Mouse (Mus musculus): ENCODE data around the gene Icos. TPM values are rescaled to one million over a fixed set of nuclear protein-coding genes. Genes with fewer than 3 reads are reported as not detected.

The Icos gene
- 0.55 and 0.84 TPM in 2 replicates for polyA plus RNA-seq (2015; fragmentation: Nextera tagmentation; extraction: Ambion mirVana)

DNA sequence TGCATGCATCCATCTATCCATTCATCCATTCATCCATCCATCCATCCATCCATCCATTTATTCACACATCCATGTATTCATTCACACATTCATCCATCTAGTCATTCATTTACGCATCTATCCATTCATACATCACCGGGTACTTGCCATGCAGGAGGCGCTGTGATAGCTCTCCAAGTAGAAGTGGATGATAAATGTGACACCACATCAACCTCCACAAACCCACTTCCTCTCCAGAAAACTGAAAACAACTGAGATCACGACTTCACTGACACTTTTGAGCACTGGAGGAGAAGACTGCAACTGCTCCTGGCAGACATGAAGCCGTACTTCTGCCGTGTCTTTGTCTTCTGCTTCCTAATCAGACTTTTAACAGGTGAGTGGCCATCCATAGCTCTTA is at the start of gene Icos:
TSS of gene Icos (plus strand) at position 287 of the 400 bp plus-strand sequence.
- WGBS = 75% methylated on average over 6 of the region's 6 CpGs
- Histone ChIP-seq H3K9ac (no peak within 1 kb of the TSS), H3K4me2 (no peak within 1 kb of the TSS), H3K27ac (no peak within 1 kb of the TSS), H3K36me3 (no peaks in the 10 kb centered on the region), H3K27me3 (replicated peaks) (no peaks in the 10 kb centered on the region), H3K4me1 (no peaks in the 10 kb centered on the region), H3K9me3 (no peaks in the 10 kb centered on the region), H3K4me3 (replicated peaks) (no peak within 1 kb of the TSS)
- ATAC-seq (ENCODE audit: insufficient read depth, low FRiP score, low read depth) = no peak

DNA sequence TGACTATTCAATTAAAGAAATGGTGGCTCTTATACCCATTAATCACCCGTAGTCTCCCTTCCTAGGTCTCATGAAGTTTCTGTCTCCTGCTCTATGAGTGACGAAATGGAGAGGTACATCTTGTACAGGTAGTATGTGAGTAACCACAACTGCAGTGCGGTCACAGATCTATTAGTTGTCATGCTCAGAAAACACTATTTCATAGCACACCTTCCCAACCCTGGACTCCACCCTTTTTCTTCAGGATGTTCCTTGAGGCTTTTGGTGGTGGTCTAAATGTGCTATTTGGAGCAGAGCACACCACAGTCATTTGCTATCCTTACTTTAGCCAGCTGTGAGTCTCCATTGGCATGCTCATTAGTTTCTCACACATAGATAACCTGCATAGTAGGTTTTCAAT is 48.7 kb upstream of the Icos start:
- Histone ChIP-seq H3K9me3 (no peaks in the 10 kb centered on the region), H3K4me3 (replicated peaks) (no peak overlapping the region), H3K4me1 (no peaks in the 10 kb centered on the region), H3K4me2 (no peak overlapping the region), H3K27ac (no peak overlapping the region), H3K9ac (no peak overlapping the region), H3K36me3 (no peaks in the 10 kb centered on the region), H3K27me3 (replicated peaks) (no peaks in the 10 kb centered on the region)
- WGBS = 88% methylated on average over 3 of the region's 3 CpGs
- no peak for ATAC-seq (ENCODE audit: insufficient read depth, low FRiP score, low read depth)

DNA sequence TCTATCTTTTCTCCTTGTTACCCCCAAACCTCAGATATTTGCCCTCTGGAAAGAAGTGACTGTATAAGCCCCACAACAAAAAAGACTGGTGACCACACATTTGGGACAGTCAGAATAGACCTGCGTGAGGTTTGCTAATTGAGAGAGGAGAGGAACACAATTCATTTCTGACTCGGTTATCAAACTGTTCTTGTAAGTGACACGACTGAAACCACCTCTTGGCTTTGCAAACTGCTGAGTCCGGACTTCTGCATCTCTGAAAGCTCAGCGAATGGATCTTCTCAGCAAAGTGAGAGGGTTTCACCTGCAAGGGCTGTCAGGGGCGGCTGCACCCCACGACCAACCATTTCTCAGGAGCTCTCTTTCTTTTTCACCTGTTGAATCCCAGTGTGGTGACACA is 47.3 kb upstream of the Icos start:
- Histone ChIP-seq H3K9ac (no peak overlapping the region), H3K4me3 (replicated peaks) (no peak overlapping the region), H3K9me3 (no peaks in the 10 kb centered on the region), H3K4me2 (no peak overlapping the region), H3K36me3 (no peaks in the 10 kb centered on the region), H3K4me1 (no peaks in the 10 kb centered on the region), H3K27ac (no peak overlapping the region), H3K27me3 (replicated peaks) (no peaks in the 10 kb centered on the region)
- ATAC-seq (ENCODE audit: insufficient read depth, low FRiP score, low read depth) = no peak
- WGBS = 85% methylated on average over 7 of the region's 7 CpGs

DNA sequence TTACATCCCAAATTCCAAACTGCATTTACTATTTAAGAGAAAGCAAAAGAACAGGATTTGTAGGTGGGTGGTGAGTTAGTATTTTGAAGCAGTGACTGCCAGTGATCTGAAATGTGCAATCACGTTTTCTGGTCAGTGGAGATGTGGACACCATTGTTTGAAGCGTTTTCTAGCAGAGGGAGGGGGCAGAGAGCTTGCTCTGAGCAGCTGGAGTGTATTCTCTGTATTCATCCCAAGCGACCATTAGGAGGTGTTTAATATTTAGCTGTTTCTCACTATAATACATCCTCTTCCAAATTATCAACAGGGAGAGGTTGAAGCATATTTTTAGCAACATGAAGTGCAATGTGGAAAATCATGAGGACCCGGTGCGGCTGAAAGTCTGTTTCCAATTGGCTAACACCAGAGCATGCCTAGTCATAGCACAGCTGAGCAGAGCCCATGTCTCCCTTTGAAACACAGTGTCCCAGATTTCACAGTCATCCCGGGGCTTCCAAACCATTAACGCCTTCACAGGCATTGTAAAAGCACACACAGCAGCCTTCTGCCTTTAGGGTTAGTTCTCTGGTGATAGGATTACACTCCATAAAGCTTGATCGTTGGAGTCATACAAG is 41.7 kb upstream of the Icos start:
- Histone ChIP-seq H3K4me3 (replicated peaks) (no peak overlapping the region), H3K4me2 (no peak overlapping the region), H3K27ac (no peak overlapping the region), H3K9ac (no peak overlapping the region), H3K4me1 (no peaks in the 10 kb centered on the region), H3K36me3 (no peaks in the 10 kb centered on the region), H3K9me3 (no peaks in the 10 kb centered on the region), H3K27me3 (replicated peaks) (no peaks in the 10 kb centered on the region)
- 57% methylated on average over 8 of the region's 8 CpGs for WGBS
- ATAC-seq (ENCODE audit: insufficient read depth, low FRiP score, low read depth) = no peak

DNA sequence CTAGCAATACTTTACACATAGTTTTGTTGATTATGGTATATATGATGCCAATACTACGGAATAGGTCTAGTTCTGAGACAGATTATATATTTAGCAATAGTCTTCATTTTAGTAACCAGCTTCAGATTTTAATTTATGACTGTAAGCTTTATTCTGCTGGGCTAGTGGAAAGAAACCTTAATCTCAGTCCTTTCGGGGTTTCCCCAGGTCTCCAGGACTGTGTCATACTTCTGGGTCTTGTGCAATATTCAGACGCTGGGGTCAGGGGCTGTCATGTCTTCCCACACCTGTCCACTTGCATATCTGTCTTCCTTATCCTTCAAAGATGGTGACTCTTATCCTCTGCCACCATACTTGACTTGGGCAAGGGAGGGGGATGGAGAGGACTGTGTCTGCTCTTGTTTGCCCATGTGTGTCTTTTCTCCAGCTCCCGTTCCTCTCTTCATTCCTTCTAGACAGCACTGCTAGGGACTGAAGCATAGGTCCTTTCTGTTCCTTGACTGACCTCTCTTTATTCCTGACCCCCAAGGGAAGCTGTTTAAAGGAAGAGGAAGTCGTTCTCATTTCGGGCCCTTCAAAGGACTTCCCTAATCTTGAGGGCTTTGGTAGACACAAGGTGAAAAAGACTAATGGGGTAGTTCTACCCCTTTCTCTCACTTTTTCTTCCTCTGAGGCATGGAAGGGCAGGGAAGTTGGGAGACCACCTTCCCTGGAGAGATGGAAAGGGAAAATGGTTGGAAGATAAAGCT is 40.6 kb upstream of the Icos start:
- no peaks in the 10 kb centered on the region for H3K36me3 ChIP-seq
- no peaks in the 10 kb centered on the region for H3K4me1 ChIP-seq
- H3K9me3 ChIP-seq = no peaks in the 10 kb centered on the region
- H3K9ac ChIP-seq = no peak overlapping the region
- ATAC-seq (ENCODE audit: insufficient read depth, low FRiP score, low read depth) = no peak
- no peaks in the 10 kb centered on the region for H3K27me3 ChIP-seq (replicated peaks)
- H3K4me3 ChIP-seq (replicated peaks) = no peak overlapping the region
- H3K27ac ChIP-seq = no peak overlapping the region
- 72% methylated on average over 6 of the region's 6 CpGs for WGBS
- H3K4me2 ChIP-seq = no peak overlapping the region

DNA sequence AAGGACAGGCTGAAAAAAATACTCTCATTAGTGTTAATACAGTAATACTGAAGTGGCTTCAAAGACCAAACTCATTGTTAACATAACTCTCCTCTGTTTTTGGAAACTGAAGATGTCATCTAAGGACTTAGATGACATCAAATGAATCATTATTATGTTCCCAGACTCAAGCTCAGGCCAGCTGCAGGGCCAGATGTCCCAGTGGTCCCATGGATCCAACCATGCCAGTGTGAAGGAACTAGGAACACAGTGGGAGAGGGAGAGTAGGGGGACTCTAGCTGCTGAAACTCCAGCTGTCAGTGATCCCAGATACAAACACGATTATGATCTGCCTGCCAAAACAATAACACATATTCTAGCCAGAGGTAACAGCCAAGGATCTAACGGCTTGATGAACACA is 39.5 kb upstream of the Icos start:
- WGBS = 57% methylated on average over 2 of the region's 2 CpGs
- no peaks in the 10 kb centered on the region for H3K9me3 ChIP-seq
- no peak overlapping the region for H3K27ac ChIP-seq
- no peaks in the 10 kb centered on the region for H3K27me3 ChIP-seq (replicated peaks)
- no peak overlapping the region for H3K9ac ChIP-seq
- H3K36me3 ChIP-seq = no peaks in the 10 kb centered on the region
- H3K4me1 ChIP-seq = no peaks in the 10 kb centered on the region
- H3K4me3 ChIP-seq (replicated peaks) = no peak overlapping the region
- H3K4me2 ChIP-seq = no peak overlapping the region
- ATAC-seq (ENCODE audit: insufficient read depth, low FRiP score, low read depth) = no peak

DNA sequence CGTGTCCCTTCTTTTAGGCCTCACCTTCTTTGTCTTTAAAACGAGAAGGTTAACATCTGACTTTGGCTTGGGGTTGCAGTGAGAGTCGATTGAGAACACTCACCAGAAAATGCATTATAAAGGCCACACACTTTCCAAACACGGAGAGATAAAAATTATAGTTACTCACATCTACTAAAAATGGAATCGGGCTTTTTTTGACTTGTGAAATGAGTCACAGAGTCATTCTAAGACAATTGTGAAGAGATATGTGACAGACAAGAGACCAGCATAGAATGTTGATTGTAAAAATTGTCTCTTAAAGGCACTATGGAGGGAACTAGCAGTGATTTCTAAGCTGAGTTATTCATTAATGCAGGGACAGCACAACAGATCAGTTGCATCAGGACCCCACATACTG is 38.8 kb upstream of the Icos start:
- 85% methylated on average over 5 of the region's 5 CpGs for WGBS
- ATAC-seq (ENCODE audit: insufficient read depth, low FRiP score, low read depth) = no peak
- no peaks in the 10 kb centered on the region for H3K9me3 ChIP-seq
- H3K36me3 ChIP-seq = no peaks in the 10 kb centered on the region
- H3K4me1 ChIP-seq = no peaks in the 10 kb centered on the region
- H3K4me3 ChIP-seq (replicated peaks) = no peak overlapping the region
- H3K9ac ChIP-seq = no peak overlapping the region
- no peak overlapping the region for H3K27ac ChIP-seq
- H3K27me3 ChIP-seq (replicated peaks) = no peaks in the 10 kb centered on the region
- H3K4me2 ChIP-seq = no peak overlapping the region

DNA sequence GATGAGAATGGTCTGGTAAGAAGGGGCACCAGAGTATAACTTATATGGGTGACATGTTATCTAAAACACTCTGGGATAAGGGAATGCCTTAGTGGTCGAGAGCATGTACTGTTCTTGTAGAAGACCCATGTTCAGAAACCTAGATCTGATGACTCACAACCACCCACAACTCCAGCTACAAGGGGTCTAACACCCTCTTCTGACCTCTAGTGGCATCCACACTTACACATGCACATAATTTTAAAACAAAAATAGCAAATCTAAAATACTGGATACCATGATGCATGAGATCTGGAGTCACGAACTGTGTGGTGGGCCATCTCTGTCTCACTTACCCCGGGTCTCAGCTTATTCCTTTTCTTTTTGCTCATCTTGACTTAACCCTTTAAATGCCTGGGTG is 37.7 kb upstream of the Icos start:
- Histone ChIP-seq H3K27me3 (replicated peaks) (no peaks in the 10 kb centered on the region), H3K36me3 (no peaks in the 10 kb centered on the region), H3K4me2 (no peak overlapping the region), H3K27ac (no peak overlapping the region), H3K4me3 (replicated peaks) (no peak overlapping the region), H3K9ac (no peak overlapping the region), H3K9me3 (no peaks in the 10 kb centered on the region), H3K4me1 (no peaks in the 10 kb centered on the region)
- WGBS = 84% methylated on average over 3 of the region's 3 CpGs
- ATAC-seq (ENCODE audit: insufficient read depth, low FRiP score, low read depth) = no peak

DNA sequence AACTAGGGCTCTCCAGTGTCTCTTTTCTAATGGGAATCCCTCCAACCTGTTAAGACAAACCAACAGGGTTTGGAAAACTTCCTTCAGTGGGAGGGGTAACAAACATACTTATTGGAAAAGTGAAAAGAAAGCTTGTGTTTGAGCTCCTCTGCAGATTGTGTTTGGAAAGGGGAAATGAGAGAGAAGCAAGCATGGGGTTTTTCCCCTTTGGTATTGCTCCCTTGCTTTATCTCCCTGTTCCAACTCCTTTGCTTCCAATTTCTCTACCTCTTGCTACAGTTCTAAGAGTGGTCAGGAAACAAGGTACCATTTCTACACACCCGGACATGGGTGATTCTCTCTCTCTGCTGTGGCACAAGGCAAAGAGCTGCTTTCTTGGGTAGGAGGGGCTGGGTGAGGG is 37.1 kb upstream of the Icos start:
- Histone ChIP-seq H3K27ac (no peak overlapping the region), H3K27me3 (replicated peaks) (no peaks in the 10 kb centered on the region), H3K9ac (no peak overlapping the region), H3K36me3 (no peaks in the 10 kb centered on the region), H3K9me3 (no peaks in the 10 kb centered on the region), H3K4me3 (replicated peaks) (no peak overlapping the region), H3K4me1 (no peaks in the 10 kb centered on the region), H3K4me2 (no peak overlapping the region)
- ATAC-seq (ENCODE audit: insufficient read depth, low FRiP score, low read depth) = no peak
- 82% methylated on average over 1 of the region's 1 CpGs for WGBS

DNA sequence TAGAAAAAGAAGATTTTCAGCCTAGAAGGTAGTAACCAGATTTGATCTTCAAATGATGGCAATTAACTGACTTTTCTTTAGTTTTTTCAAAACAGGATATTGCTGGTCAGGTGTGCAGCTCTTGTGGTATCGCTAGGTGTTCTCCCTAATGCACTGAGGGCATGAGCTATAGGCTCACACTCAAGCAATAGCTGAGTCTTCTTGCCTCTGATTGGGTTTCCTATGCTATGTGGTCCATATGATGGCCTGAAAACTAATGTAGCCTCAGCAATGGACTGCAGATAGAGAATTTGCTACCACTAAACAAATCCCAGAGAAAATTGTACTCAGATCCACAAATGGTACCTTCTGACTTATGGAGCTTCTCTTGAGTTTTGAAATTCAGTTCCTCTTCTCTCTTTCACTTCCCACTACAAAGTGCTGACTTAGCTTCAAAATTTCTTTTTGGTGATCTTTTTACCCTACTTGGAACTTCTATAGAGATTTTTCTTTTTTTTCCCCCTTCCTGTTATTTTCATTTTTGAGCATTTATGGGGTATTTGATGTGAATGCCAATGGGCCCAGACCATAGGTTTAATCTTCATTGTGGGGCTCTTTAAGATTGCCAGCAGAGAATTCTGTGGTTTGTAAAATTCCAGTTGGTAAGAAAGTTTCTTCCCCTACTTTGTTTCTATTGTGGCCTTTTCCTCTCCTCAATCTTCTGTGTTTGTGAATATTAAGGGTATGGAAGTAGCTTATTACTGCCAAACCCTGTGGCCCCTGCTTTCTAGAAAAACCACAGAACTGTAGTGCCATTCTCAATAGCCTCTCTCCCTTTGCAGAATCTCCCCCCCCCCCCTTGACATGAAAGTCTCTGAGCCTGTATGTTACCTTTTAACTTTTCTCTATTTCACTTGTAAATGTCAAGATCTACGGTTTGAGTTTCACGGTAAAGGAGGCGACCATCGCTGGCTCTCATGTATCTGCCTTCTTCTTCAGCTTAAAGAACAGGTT is 36.4 kb upstream of the Icos start:
- no peak overlapping the region for H3K27ac ChIP-seq
- 90% methylated on average over 5 of the region's 5 CpGs for WGBS

DNA sequence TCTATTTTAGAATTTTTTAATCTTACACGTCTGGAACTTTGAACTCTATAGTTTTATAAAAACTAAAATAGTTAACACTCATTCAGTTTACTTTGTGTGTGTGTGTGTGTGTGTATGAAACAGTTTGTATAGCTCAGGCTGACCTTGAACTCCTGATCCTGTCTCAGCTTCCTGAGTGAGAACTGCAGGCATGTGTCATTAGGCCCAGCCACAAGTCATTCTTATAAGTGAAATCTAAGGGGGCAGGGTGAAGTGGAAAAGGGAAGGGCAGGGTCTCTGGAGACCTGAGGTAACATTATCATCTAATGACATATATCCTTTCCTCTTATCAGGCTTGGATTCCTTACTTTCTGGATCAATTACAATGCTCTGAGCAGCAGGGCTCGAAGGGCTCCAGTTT is 34.8 kb upstream of the Icos start:
- 77% methylated on average over 2 of the region's 2 CpGs for WGBS
- Histone ChIP-seq H3K9me3 (no peaks in the 10 kb centered on the region), H3K36me3 (no peaks in the 10 kb centered on the region), H3K4me2 (no peak overlapping the region), H3K4me1 (no peaks in the 10 kb centered on the region), H3K27ac (no peak overlapping the region), H3K9ac (no peak overlapping the region), H3K4me3 (replicated peaks) (no peak overlapping the region), H3K27me3 (replicated peaks) (no peaks in the 10 kb centered on the region)
- no peak for ATAC-seq (ENCODE audit: insufficient read depth, low FRiP score, low read depth)

More for the DNA sequence above, 36.4 kb upstream of the Icos start:
- no peak overlapping the region for H3K4me2 ChIP-seq
- no peak overlapping the region for H3K4me3 ChIP-seq (replicated peaks)
- no peaks in the 10 kb centered on the region for H3K9me3 ChIP-seq
- no peak overlapping the region for H3K9ac ChIP-seq
- H3K4me1 ChIP-seq = no peaks in the 10 kb centered on the region
- no peak for ATAC-seq (ENCODE audit: insufficient read depth, low FRiP score, low read depth)
- no peaks in the 10 kb centered on the region for H3K27me3 ChIP-seq (replicated peaks)
- H3K36me3 ChIP-seq = no peaks in the 10 kb centered on the region
